Comparison of ENCODE assay signal across 7 mouse cellular contexts in genomic region chr14:121034973-121035662, GRCm38 (mm10). TPM values are rescaled to one million over a fixed set of nuclear protein-coding genes. Genes with fewer than 3 reads are reported as not detected.
DNase-seq lines count a peak whose midpoint lies in the region; ATAC-seq and TF ChIP-seq lines count a peak whose summit lies in the region.

Gene Farp1, plus strand, starts transcription at chr14:121035200.

- H3K4me3 ChIP-seq in intestine, postnatal 0 days (ENCODE audit: low read depth, low read length): peak within 1 kb of the TSS; percentile 95
- peak within 1 kb of the TSS; percentile 97 for H3K4me3 ChIP-seq in limb, embryonic 10.5 days
- H3K4me3 ChIP-seq in midbrain, embryonic 12.5 days: peak within 1 kb of the TSS; percentile 96
- H3K4me3 ChIP-seq in small intestine, adult 2 months (ENCODE audit: low read depth, low read length): peak within 1 kb of the TSS; percentile 85

- H3K27me3 ChIP-seq in intestine, postnatal 0 days (replicated peaks; ENCODE audit: control insufficient read depth, insufficient read depth, low read length): no peaks in the 10 kb centered on the region
- H3K27me3 ChIP-seq in limb, embryonic 10.5 days (ENCODE audit: low read depth, poor library complexity, severe bottlenecking): peaks cover 17% of the 10 kb centered on the region
- H3K27me3 ChIP-seq in midbrain, embryonic 12.5 days: peaks cover 29% of the 10 kb centered on the region
- no peaks in the 10 kb centered on the region for H3K27me3 ChIP-seq in small intestine, adult 2 months (ENCODE audit: control insufficient read depth, insufficient read depth, low read length)

- H3K9me3 ChIP-seq in intestine, postnatal 0 days (ENCODE audit: control insufficient read depth): no peaks in the 10 kb centered on the region
- no peaks in the 10 kb centered on the region for H3K9me3 ChIP-seq in limb, embryonic 10.5 days (replicated peaks)
- H3K9me3 ChIP-seq in midbrain, embryonic 12.5 days: no peaks in the 10 kb centered on the region

- peak; percentile 72 for DNase-seq in adrenal gland, adult 8-10 months
- peak; percentile 93 for DNase-seq in embryo, embryonic 9.5 days (ENCODE audit: extremely low spot score)
- peak; percentile 92 for DNase-seq in limb, embryonic 10.5 days (ENCODE audit: low spot score)

- 1% methylated on average over 58 of the region's 61 CpGs for WGBS in intestine, postnatal 0 days
- 2% methylated on average over 58 of the region's 61 CpGs for WGBS in limb, embryonic 10.5 days
- WGBS in midbrain, embryonic 12.5 days: 1% methylated on average over 44 of the region's 61 CpGs
- under 1% methylated on average over 60 of the region's 61 CpGs for WGBS in small intestine, adult 2 months

- peak within 1 kb of the TSS; percentile 78 for H3K27ac ChIP-seq in intestine, postnatal 0 days (ENCODE audit: low read depth, low read length)
- H3K27ac ChIP-seq in limb, embryonic 10.5 days: peak within 1 kb of the TSS; percentile 100
- H3K27ac ChIP-seq in midbrain, embryonic 12.5 days (replicated peaks): peak within 1 kb of the TSS; percentile 86
- H3K27ac ChIP-seq in small intestine, adult 2 months (ENCODE audit: insufficient read depth, low read depth, low read length): peak within 1 kb of the TSS; percentile 17; the same call in 1 of the 2 replicates

- peak within 1 kb of the TSS; percentile 91 for H3K9ac ChIP-seq in intestine, postnatal 0 days (ENCODE audit: low read depth, low read length)
- peak within 1 kb of the TSS; percentile 97 for H3K9ac ChIP-seq in midbrain, embryonic 12.5 days (replicated peaks)

- H3K4me2 ChIP-seq in intestine, postnatal 0 days (replicated peaks; ENCODE audit: low read depth): peak within 1 kb of the TSS; percentile 91
- H3K4me2 ChIP-seq in midbrain, embryonic 12.5 days (replicated peaks): peak within 1 kb of the TSS; percentile 91

- 0 out of 2 replicates have a peak, but pooled peaks have one; percentile 6 for TF ChIP-seq POLR2A in small intestine, adult 2 months (IDR thresholded peaks at IDR 0.05; ENCODE audit: low read depth, low read length)

- TF ChIP-seq CTCF in intestine, postnatal 0 days (IDR thresholded peaks at IDR 0.05; ENCODE audit: low read depth): peak; percentile 98
- TF ChIP-seq CTCF in small intestine, adult 2 months (IDR thresholded peaks at IDR 0.05; ENCODE audit: extremely low read depth, insufficient read length, insufficient replicate concordance, low read depth, low read length): peak; percentile 64

- no peaks in the 10 kb centered on the region for H3K36me3 ChIP-seq in intestine, postnatal 0 days (ENCODE audit: control insufficient read depth, insufficient read depth)
- no peaks in the 10 kb centered on the region for H3K36me3 ChIP-seq in limb, embryonic 10.5 days
- H3K36me3 ChIP-seq in midbrain, embryonic 12.5 days: no peaks in the 10 kb centered on the region
- H3K36me3 ChIP-seq in small intestine, adult 2 months (ENCODE audit: control insufficient read depth, insufficient read depth, low read length): no peaks in the 10 kb centered on the region

- peak; percentile 67 for ATAC-seq in granulocyte monocyte progenitor cell, adult 5-6 weeks (replicated peaks; ENCODE audit: poor library complexity, severe bottlenecking)
- peak; percentile 97 for ATAC-seq in intestine, postnatal 0 days
- ATAC-seq in midbrain, embryonic 12.5 days (ENCODE audit: low FRiP score, low read depth): peak; percentile 96

- H3K4me1 ChIP-seq in intestine, postnatal 0 days (replicated peaks; ENCODE audit: control insufficient read depth, insufficient read depth, low read length): 0 out of 2 replicates have a peak, but pooled peaks cover 5% of the 10 kb centered on the region
- H3K4me1 ChIP-seq in limb, embryonic 10.5 days: peaks cover 58% of the 10 kb centered on the region
- H3K4me1 ChIP-seq in midbrain, embryonic 12.5 days: peaks cover 29% of the 10 kb centered on the region
- peaks cover 7% of the 10 kb centered on the region for H3K4me1 ChIP-seq in small intestine, adult 2 months (ENCODE audit: control insufficient read depth, insufficient read depth, insufficient read length, low read length)

RNA-seq across cellular contexts. Expression of gene Farp1, which starts in this region (rescaled TPM):
- total RNA-seq in adrenal gland, adult 8-10 months (2022): 10 to 100 TPM; 15.5 to 24.1 (median 21.4) TPM
- total RNA-seq in granulocyte monocyte progenitor cell, adult 5-6 weeks (2014; fragmentation: Nextera tagmentation): not detected in 2 replicates
- total RNA-seq in granulocyte monocyte progenitor cell, adult 5-6 weeks (2017): 1.9 TPM in 1 of 2 replicates, not detected in the other
- 4.9 and 5.3 TPM in 2 replicates for polyA plus RNA-seq in intestine, postnatal 0 days (2015; fragmentation: Nextera tagmentation; extraction: Ambion mirVana)
- polyA plus RNA-seq in limb, embryonic 10.5 days (2016; fragmentation: Nextera tagmentation; extraction: Ambion mirVana): 43.3 and 53.2 TPM in 2 replicates
- 26.5 and 27.2 TPM in 2 replicates for polyA plus RNA-seq in midbrain, embryonic 12.5 days (2016; fragmentation: Nextera tagmentation; extraction: Ambion mirVana)
- polyA plus RNA-seq in small intestine, adult 2 months (2012; rRNA removed): 5.9 and 12.4 TPM in 2 replicates

Comparison
In these comparisons a context has a peak if more than half of its experiments do, and no peak if none do; other contexts are left out.
1. Peak in every context shown above with its lines: DNase-seq, ATAC-seq, H3K4me3 ChIP-seq and H3K27ac ChIP-seq.
2. RNA of gene Farp1 (total RNA-seq): 15.5 to 24.1 TPM in adrenal gland, adult 8-10 months; 1.9 TPM in granulocyte monocyte progenitor cell, adult 5-6 weeks; every median in the first group is over 4 times any median in the second.
3. H3K27ac ChIP-seq: peak in every context shown above with its lines; median percentile 100 in limb, embryonic 10.5 days; 86 in midbrain, embryonic 12.5 days; 78 in intestine, postnatal 0 days; 17 in small intestine, adult 2 months.